Mouse (Mus musculus) liver, postnatal 0 days (tissue): ENCODE results near the gene Zfp991. TPM values are rescaled to one million over a fixed set of nuclear protein-coding genes. Genes with fewer than 3 reads are reported as not detected.
"Not testable (repeated sequence)": the region's sequence is repeated elsewhere in the genome, so short reads cannot be mapped to it uniquely, and the experiment has no call there.

Experiments
- ATAC-seq: fragments of 200-750 bp; cut with Nextera tagmentation; 2 replicates; pipeline ENCODE4 v1.8.0; 2017; ENCODE audit warnings: mild to moderate bottlenecking, moderate library complexity
- DNase-seq: peaks from one replicate; pipeline ENCODE4 v3.0.0-alpha.2; 2016
- H3K27ac ChIP-seq: fragments of 300-500 bp; sonication (generic); 2 replicates; pipeline ENCODE4 v1.5.1; 2014; ENCODE audit warnings: antibody characterized with exemption, moderate library complexity, mild to moderate bottlenecking, low read depth
- H3K27me3 ChIP-seq: fragments of 300-500 bp; sonication (generic); 2 replicates; pipeline ENCODE4 v1.6.1; 2014; ENCODE audit warnings: low read length, control low read depth, mixed read lengths; ENCODE audit not compliant: insufficient read depth
- H3K36me3 ChIP-seq: fragments of 300-500 bp; sonication (generic); replicated peaks from 2 replicates; pipeline ENCODE4 v1.6.1; 2014; ENCODE audit warnings: mild to moderate bottlenecking, control low read depth, low read length, moderate library complexity, mixed read lengths; ENCODE audit not compliant: insufficient read depth
- H3K4me1 ChIP-seq: fragments of 300-500 bp; sonication (generic); 2 replicates; pipeline ENCODE4 v1.6.1; 2014; ENCODE audit warnings: antibody characterized with exemption, mild to moderate bottlenecking, control low read depth; ENCODE audit not compliant: insufficient read depth
- H3K4me2 ChIP-seq: fragments of 300-500 bp; sonication (generic); 2 replicates; pipeline ENCODE4 v1.6.1; 2014; ENCODE audit warnings: low read depth, mild to moderate bottlenecking, low read length, moderate library complexity, mixed read lengths
- H3K4me3 ChIP-seq: fragments of 300-500 bp; sonication (generic); 2 replicates; pipeline ENCODE4 v1.5.1; 2014; ENCODE audit warnings: low read depth, low read length
- H3K9ac ChIP-seq: fragments of 300-500 bp; sonication (generic); replicated peaks from 2 replicates; pipeline ENCODE4 v1.6.1; 2014; ENCODE audit warnings: mild to moderate bottlenecking, moderate library complexity
- H3K9me3 ChIP-seq: fragments of 300-500 bp; sonication (generic); 2 replicates; pipeline ENCODE4 v1.6.1; 2016; ENCODE audit warnings: mild to moderate bottlenecking, control low read depth, low read length, mixed read lengths
- WGBS: fragments of 180-500 bp; shearing (Covaris S2); extraction: QIAGEN DNeasy Blood & Tissue Kit; methylation state at CpG from one replicate; pipeline ENCODE4 v1.1.7; 2014; ENCODE audit not compliant: insufficient replicate concordance; 5-methylcytosine and 5-hydroxymethylcytosine counted together
- polyA plus RNA-seq: library from polyadenylated mRNA; unstranded; fragments of >200 nt; fragmentation: Nextera tagmentation; extraction: Ambion mirVana; gene quantifications from 2 replicates; pipeline ENCODE4 v1.2.1, GENCODE M21; 2015

Gene Zfp991
- polyA plus RNA-seq, 1 experiment from 2014 or later, result 2.2 TPM

- not testable (repeated sequence) for H3K27ac ChIP-seq, ATAC-seq, H3K4me2 ChIP-seq, DNase-seq, H3K9ac ChIP-seq, H3K36me3 ChIP-seq, H3K4me3 ChIP-seq, H3K9me3 ChIP-seq, H3K4me1 ChIP-seq, H3K27me3 ChIP-seq
- WGBS, result 76% methylated on average over 4 of the region's 4 CpGs
Measured at GRCm38 (mm10) chr4:147125870-147126269, 6.0 kb upstream of the Zfp991 start.

- not testable (repeated sequence) for DNase-seq, H3K36me3 ChIP-seq, H3K4me2 ChIP-seq, ATAC-seq, H3K4me1 ChIP-seq, H3K27ac ChIP-seq, H3K9me3 ChIP-seq, H3K9ac ChIP-seq, H3K27me3 ChIP-seq, H3K4me3 ChIP-seq
- 69% methylated on average over 2 of the region's 2 CpGs for WGBS
Measured at GRCm38 (mm10) chr4:147126435-147126834, 5.4 kb upstream of the Zfp991 start.

GRCm38 (mm10) chr4:147127137-147127536 lies 4.7 kb upstream of the Zfp991 start:
- not testable (repeated sequence) for H3K4me2 ChIP-seq, H3K9ac ChIP-seq, H3K4me1 ChIP-seq, H3K27ac ChIP-seq, ATAC-seq, H3K27me3 ChIP-seq, H3K36me3 ChIP-seq, H3K4me3 ChIP-seq, H3K9me3 ChIP-seq, DNase-seq
- WGBS, result 79% methylated on average over 2 of the region's 2 CpGs

- not testable (repeated sequence) for DNase-seq, H3K9ac ChIP-seq, H3K4me1 ChIP-seq, H3K27me3 ChIP-seq, H3K4me2 ChIP-seq, ATAC-seq, H3K9me3 ChIP-seq, H3K4me3 ChIP-seq, H3K36me3 ChIP-seq, H3K27ac ChIP-seq
Measured at GRCm38 (mm10) chr4:147128152-147128551, 3.7 kb upstream of the Zfp991 start.

GRCm38 (mm10) chr4:147133596-147133995 lies 1.8 kb downstream of the Zfp991 start:
- 45% methylated on average over 2 of the region's 2 CpGs for WGBS

GRCm38 (mm10) chr4:147141757-147142156 lies 9.9 kb downstream of the Zfp991 start:
- not testable (repeated sequence) for DNase-seq, H3K9me3 ChIP-seq, H3K4me1 ChIP-seq, H3K27ac ChIP-seq, H3K9ac ChIP-seq, H3K36me3 ChIP-seq, H3K4me2 ChIP-seq, H3K27me3 ChIP-seq, H3K4me3 ChIP-seq
- peak; percentile 44; the same call in 1 of the 2 replicates for ATAC-seq
- 68% methylated on average over 4 of the region's 4 CpGs for WGBS

More at GRCm38 (mm10) chr4:147133596-147133995, 1.8 kb downstream of the Zfp991 start:
- H3K27me3 ChIP-seq, DNase-seq, H3K9ac ChIP-seq, H3K4me1 ChIP-seq, H3K36me3 ChIP-seq, H3K4me2 ChIP-seq, ATAC-seq, H3K9me3 ChIP-seq, H3K27ac ChIP-seq, H3K4me3 ChIP-seq: not testable (repeated sequence)

- not testable (repeated sequence) for H3K4me1 ChIP-seq, H3K27me3 ChIP-seq, H3K9me3 ChIP-seq, DNase-seq, H3K4me3 ChIP-seq, H3K4me2 ChIP-seq, H3K36me3 ChIP-seq, ATAC-seq, H3K27ac ChIP-seq, H3K9ac ChIP-seq
- WGBS, result 84% methylated on average over 2 of the region's 2 CpGs
Measured at GRCm38 (mm10) chr4:147165282-147165681, 33.4 kb downstream of the Zfp991 start.

- not testable (repeated sequence) for H3K9ac ChIP-seq, H3K4me1 ChIP-seq, H3K27me3 ChIP-seq, DNase-seq, H3K9me3 ChIP-seq, ATAC-seq, H3K4me2 ChIP-seq, H3K36me3 ChIP-seq, H3K27ac ChIP-seq, H3K4me3 ChIP-seq
- WGBS, result 93% methylated on average over 2 of the region's 2 CpGs
Measured at GRCm38 (mm10) chr4:147170547-147170946, 38.7 kb downstream of the Zfp991 start.

- not testable (repeated sequence) for H3K27ac ChIP-seq, DNase-seq, H3K9ac ChIP-seq, H3K9me3 ChIP-seq, H3K36me3 ChIP-seq, H3K27me3 ChIP-seq, H3K4me3 ChIP-seq, H3K4me2 ChIP-seq, H3K4me1 ChIP-seq
- WGBS, result no CpG with 5 or more reads among the region's 4 CpGs
- ATAC-seq, result peak; percentile 41; the same call in 1 of the 2 replicates
Measured at GRCm38 (mm10) chr4:147171557-147171956, 39.7 kb downstream of the Zfp991 start.

- not testable (repeated sequence) for H3K36me3 ChIP-seq, H3K4me3 ChIP-seq, ATAC-seq, DNase-seq, H3K9ac ChIP-seq, H3K4me2 ChIP-seq, H3K9me3 ChIP-seq, H3K27me3 ChIP-seq, H3K27ac ChIP-seq, H3K4me1 ChIP-seq
- WGBS, result 73% methylated on average over 7 of the region's 12 CpGs
Measured at GRCm38 (mm10) chr4:147176279-147176880, 44.5 kb downstream of the Zfp991 start.
